8 mouse cellular contexts compared by ENCODE assay signal in the genomic region with DNA sequence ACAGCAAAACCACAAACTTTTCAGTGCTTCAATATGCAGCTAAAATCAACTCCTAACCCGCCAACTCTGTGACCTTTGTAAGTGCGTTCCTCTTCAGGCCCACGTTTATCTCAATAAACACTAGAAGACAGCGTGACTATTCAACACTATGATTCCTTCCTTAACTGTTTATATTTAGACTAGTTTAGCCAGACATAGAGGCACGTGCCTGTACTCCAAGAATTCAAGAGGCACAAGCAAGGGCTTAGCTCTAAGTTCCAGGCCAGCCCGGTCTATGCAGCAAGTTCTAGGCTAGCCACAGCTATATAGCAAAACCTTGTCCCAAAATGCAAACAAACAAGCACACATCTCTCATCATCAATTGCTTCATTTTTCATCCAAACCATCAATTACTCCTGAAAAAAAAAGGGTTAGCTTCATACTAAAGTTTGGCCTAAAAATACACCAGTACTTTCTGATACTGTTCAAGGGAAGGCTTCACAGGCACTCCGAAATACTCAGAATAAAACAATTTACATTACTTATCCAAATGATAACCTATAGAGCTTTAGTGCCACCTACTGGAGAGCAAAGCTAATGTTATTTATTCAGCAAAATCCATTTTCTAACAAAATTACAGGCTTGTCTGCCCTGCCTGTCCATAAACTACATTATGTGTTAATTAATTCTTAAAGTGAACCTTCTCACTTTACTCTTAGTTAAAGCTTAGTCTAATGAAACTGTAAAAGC. TPM values are rescaled to one million over a fixed set of nuclear protein-coding genes. Genes with fewer than 3 reads are reported as not detected.
DNase-seq lines count a peak whose midpoint lies in the region.

No protein-coding gene starts in this region.

- intact Hi-C loops in heart, postnatal 36 days (cut with DNase I): loop anchor here (2.0 to 5.0 kb wide), 2 partner anchors 196 to 1476 kb away; a partner anchor contains a TSS

- DNase-seq in heart, adult 8-10 months (ENCODE audit: low spot score): peak; percentile 41
- no peak for DNase-seq in heart, postnatal 36 days
- DNase-seq in thymus, postnatal 0 days (ENCODE audit: low spot score): peak; percentile 42
- no peak for DNase-seq in thymus, postnatal 36 days
- DNase-seq in induced T-regulatory cell, adult 2 months (ENCODE audit: low read depth): peak; percentile 69
- DNase-seq in testis, postnatal 10 days (ENCODE audit: low spot score): no peak
- no peak for DNase-seq in T-cell, adult 2 months (ENCODE audit: low spot score)
- no peak for DNase-seq in spleen, postnatal 36 days (ENCODE audit: low spot score in 2 of 2)

RNA-seq across cellular contexts. Expression of a gene that starts 18.3 kb away (rescaled TPM):
- 10 to 100 TPM; 23.9 to 26.6 (median 24.9) TPM for total RNA-seq in heart, adult 8-10 months (2022)
- 10 to 100 TPM; 20.7 to 26.8 TPM for total RNA-seq in heart, postnatal 36 days (2021)
- polyA plus RNA-seq in thymus, postnatal 0 days (2015; fragmentation: Nextera tagmentation; extraction: Ambion mirVana): 38.0 and 39.4 TPM in 2 replicates

RNA-seq across cellular contexts. Expression of a gene that starts 28.4 kb away (rescaled TPM):
- 1 to 10 TPM; 5.7 to 7.8 (median 6.7) TPM for total RNA-seq in heart, adult 8-10 months (2022)
- total RNA-seq in heart, postnatal 36 days (2021): 1 to 10 TPM; 7.1 to 9.1 TPM
- 29.8 and 31.5 TPM in 2 replicates for polyA plus RNA-seq in thymus, postnatal 0 days (2015; fragmentation: Nextera tagmentation; extraction: Ambion mirVana)

Comparison
In these comparisons a context has a peak if more than half of its experiments do, and no peak if none do; other contexts are left out.
1. DNase-seq: peak in heart, adult 8-10 months (single experiment), thymus, postnatal 0 days (single experiment) and induced T-regulatory cell, adult 2 months (single experiment); none in heart, postnatal 36 days (0 of 2), thymus, postnatal 36 days (0 of 2), testis, postnatal 10 days (single experiment), T-cell, adult 2 months (single experiment) and spleen, postnatal 36 days (0 of 2).